Mouse (Mus musculus): Measurements from ENCODE around the gene Bmi1. TPM values are rescaled to one million over a fixed set of nuclear protein-coding genes. Genes with fewer than 3 reads are reported as not detected.

The Bmi1 gene
- total RNA-seq, 1 experiment from 2014 or later: 36.4 TPM

- no peak for ATAC-seq (replicated peaks; ENCODE audit: insufficient number of reproducible peaks, low FRiP score, low TSS enrichment, poor library complexity, severe bottlenecking)
These were observed 10.2 kb downstream of the Bmi1 start for GRCm38 (mm10) chr2:18686826-18687519.

GRCm38 (mm10) chr2:18687671-18688170 lies 10.9 kb downstream of the Bmi1 start:
- no peak for ATAC-seq (replicated peaks; ENCODE audit: insufficient number of reproducible peaks, low FRiP score, low TSS enrichment, poor library complexity, severe bottlenecking)

- no peak for ATAC-seq (replicated peaks; ENCODE audit: insufficient number of reproducible peaks, low FRiP score, low TSS enrichment, poor library complexity, severe bottlenecking)
These were observed 11.5 kb downstream of the Bmi1 start for GRCm38 (mm10) chr2:18688286-18688685.

- peak; percentile 31; the same call in 1 of the 2 replicates for ATAC-seq (replicated peaks; ENCODE audit: insufficient number of reproducible peaks, low FRiP score, low TSS enrichment, poor library complexity, severe bottlenecking)
These were observed 11.9 kb downstream of the Bmi1 start for GRCm38 (mm10) chr2:18688708-18689063.

GRCm38 (mm10) chr2:18689064-18689921 lies 12.5 kb downstream of the Bmi1 start:
- peak; percentile 21 for ATAC-seq (replicated peaks; ENCODE audit: insufficient number of reproducible peaks, low FRiP score, low TSS enrichment, poor library complexity, severe bottlenecking)

- no peak for ATAC-seq (replicated peaks; ENCODE audit: insufficient number of reproducible peaks, low FRiP score, low TSS enrichment, poor library complexity, severe bottlenecking)
These were observed 13.4 kb downstream of the Bmi1 start for GRCm38 (mm10) chr2:18690055-18690691.

- no peak for ATAC-seq (replicated peaks; ENCODE audit: insufficient number of reproducible peaks, low FRiP score, low TSS enrichment, poor library complexity, severe bottlenecking)
These were observed 13.9 kb downstream of the Bmi1 start for GRCm38 (mm10) chr2:18690756-18691155.

- no peak for ATAC-seq (replicated peaks; ENCODE audit: insufficient number of reproducible peaks, low FRiP score, low TSS enrichment, poor library complexity, severe bottlenecking)
These were observed 15.2 kb downstream of the Bmi1 start for GRCm38 (mm10) chr2:18692031-18692430.

GRCm38 (mm10) chr2:18692548-18692947 lies 15.7 kb downstream of the Bmi1 start:
- ATAC-seq (replicated peaks; ENCODE audit: insufficient number of reproducible peaks, low FRiP score, low TSS enrichment, poor library complexity, severe bottlenecking): no peak

GRCm38 (mm10) chr2:18693491-18693870 lies 16.7 kb downstream of the Bmi1 start:
- no peak for ATAC-seq (replicated peaks; ENCODE audit: insufficient number of reproducible peaks, low FRiP score, low TSS enrichment, poor library complexity, severe bottlenecking)

GRCm38 (mm10) chr2:18693871-18694610 lies 17.2 kb downstream of the Bmi1 start, which contains the start of gene Spag6:
TSS of gene Spag6 (plus strand) at chr2:18694032.
- ATAC-seq (replicated peaks; ENCODE audit: insufficient number of reproducible peaks, low FRiP score, low TSS enrichment, poor library complexity, severe bottlenecking): peak; percentile 30; the same call in 1 of the 2 replicates

GRCm38 (mm10) chr2:18694611-18694950 lies 17.8 kb downstream of the Bmi1 start:
- no peak; the same call in 1 of the 2 replicates for ATAC-seq (replicated peaks; ENCODE audit: insufficient number of reproducible peaks, low FRiP score, low TSS enrichment, poor library complexity, severe bottlenecking)

GRCm38 (mm10) chr2:18695163-18695562 lies 18.3 kb downstream of the Bmi1 start:
- ATAC-seq (replicated peaks; ENCODE audit: insufficient number of reproducible peaks, low FRiP score, low TSS enrichment, poor library complexity, severe bottlenecking): no peak

- no peak for ATAC-seq (replicated peaks; ENCODE audit: insufficient number of reproducible peaks, low FRiP score, low TSS enrichment, poor library complexity, severe bottlenecking)
These were observed 18.9 kb downstream of the Bmi1 start for GRCm38 (mm10) chr2:18695629-18696150.

- ATAC-seq (replicated peaks; ENCODE audit: insufficient number of reproducible peaks, low FRiP score, low TSS enrichment, poor library complexity, severe bottlenecking): no peak
These were observed 20.9 kb downstream of the Bmi1 start for GRCm38 (mm10) chr2:18697591-18698244.

- ATAC-seq (replicated peaks; ENCODE audit: insufficient number of reproducible peaks, low FRiP score, low TSS enrichment, poor library complexity, severe bottlenecking): peak; percentile 25; the same call in 1 of the 2 replicates
These were observed 22.0 kb downstream of the Bmi1 start for GRCm38 (mm10) chr2:18698663-18699385.

GRCm38 (mm10) chr2:18699401-18699990 lies 22.7 kb downstream of the Bmi1 start:
- no peak; the same call in 1 of the 2 replicates for ATAC-seq (replicated peaks; ENCODE audit: insufficient number of reproducible peaks, low FRiP score, low TSS enrichment, poor library complexity, severe bottlenecking)

Measured in monocyte, adult 5-6 weeks (primary cell).